ENCODE assay signal across 25 mouse cellular contexts in genomic region chr7:91916809-91917208, GRCm38 (mm10).
DNase-seq lines count a peak whose midpoint lies in the region; TF ChIP-seq lines count a peak whose summit lies in the region.
"Had no signal": no experiment of that assay in that cellular context is flagged by ENCODE, and none has a peak within 500 bp of the region (broad histone marks: within the 10 kb centered on the region; RNA-seq: fewer than 3 reads in every experiment).

No protein-coding gene starts in this region.

- no peak for TF ChIP-seq CTCF in C2C12 (IDR thresholded peaks at IDR 0.05; ENCODE audit: control insufficient read depth, insufficient read depth, insufficient read length)

- H3K79me2 ChIP-seq in C2C12 (ENCODE audit: control insufficient read depth, insufficient read depth), result no peaks in the 10 kb centered on the region

- no peak overlapping the region for H3ac ChIP-seq in C2C12 (ENCODE audit: control insufficient read depth, insufficient read length, low read depth)

- no peaks in the 10 kb centered on the region for H3K79me3 ChIP-seq in C2C12 (ENCODE audit: low read depth)

- no peaks in the 10 kb centered on the region for H3K4me1 ChIP-seq in embryonic facial prominence, embryonic 10.5 days
- H3K4me1 ChIP-seq: embryonic facial prominence, embryonic 12.5 days; embryonic facial prominence, embryonic 15.5 days; heart, embryonic 12.5 days; heart, embryonic 15.5 days; hindbrain, embryonic 10.5 days; intestine, embryonic 15.5 days had no signal

- WGBS in embryonic facial prominence, embryonic 10.5 days, result 86% methylated on average over 3 of the region's 3 CpGs

- H3K36me3 ChIP-seq in C2C12 (ENCODE audit: control insufficient read depth, insufficient read depth), result no peaks in the 10 kb centered on the region
- H3K36me3 ChIP-seq in embryonic facial prominence, embryonic 10.5 days (replicated peaks), result no peaks in the 10 kb centered on the region
- H3K36me3 ChIP-seq: embryonic facial prominence, embryonic 12.5 days; embryonic facial prominence, embryonic 15.5 days; heart, embryonic 12.5 days; heart, embryonic 15.5 days; hindbrain, embryonic 10.5 days; hindbrain, embryonic 13.5 days; intestine, embryonic 15.5 days had no signal

- H3K27me3 ChIP-seq in C2C12 (ENCODE audit: control insufficient read depth, insufficient read depth, insufficient read length), result no peaks in the 10 kb centered on the region
- no peaks in the 10 kb centered on the region for H3K27me3 ChIP-seq in embryonic facial prominence, embryonic 10.5 days (replicated peaks; ENCODE audit: low read depth, poor library complexity, severe bottlenecking)
- H3K27me3 ChIP-seq: embryonic facial prominence, embryonic 12.5 days; embryonic facial prominence, embryonic 15.5 days; heart, embryonic 12.5 days; heart, embryonic 15.5 days; hindbrain, embryonic 13.5 days; intestine, embryonic 15.5 days had no signal

- no peaks in the 10 kb centered on the region for H3K9me3 ChIP-seq in embryonic facial prominence, embryonic 10.5 days
- H3K9me3 ChIP-seq: embryonic facial prominence, embryonic 12.5 days; embryonic facial prominence, embryonic 15.5 days; heart, embryonic 12.5 days; heart, embryonic 15.5 days; hindbrain, embryonic 10.5 days; hindbrain, embryonic 13.5 days; intestine, embryonic 15.5 days had no signal

- no peak overlapping the region for H3K4me3 ChIP-seq in C2C12 (ENCODE audit: insufficient read depth, poor library complexity, severe bottlenecking)
- H3K4me3 ChIP-seq in embryonic facial prominence, embryonic 10.5 days, result no peak overlapping the region
- H3K4me3 ChIP-seq: embryonic facial prominence, embryonic 12.5 days; embryonic facial prominence, embryonic 15.5 days; gastrocnemius, adult 2 months; heart, embryonic 12.5 days; heart, embryonic 15.5 days; hindbrain, embryonic 10.5 days; hindbrain, embryonic 13.5 days; intestine, embryonic 15.5 days had no signal

- no peak overlapping the region for H3K27ac ChIP-seq in embryonic facial prominence, embryonic 10.5 days (replicated peaks)
- H3K27ac ChIP-seq: embryonic facial prominence, embryonic 12.5 days; embryonic facial prominence, embryonic 15.5 days; gastrocnemius, adult 2 months; heart, embryonic 15.5 days; hindbrain, embryonic 10.5 days; hindbrain, embryonic 13.5 days; intestine, embryonic 15.5 days had no signal

- DNase-seq in adrenal gland, postnatal 14 days, result peak; percentile 5
- DNase-seq in adrenal gland, adult 18-20 months (ENCODE audit: low spot score in 2 of 2), result no peak
- DNase-seq in 3T3-L1 (ENCODE audit: low read depth, low spot score) (peak; percentile 58), NIH3T3 (ENCODE audit: low read depth) (peak; percentile 3)
- DNase-seq in embryonic facial prominence, embryonic 10.5 days (ENCODE audit: low spot score), result no peak
- DNase-seq in urinary bladder, adult 2 months (ENCODE audit: low spot score), result no peak
- DNase-seq: cerebellum, adult 18-20 months; cerebellum, adult 9-10 months; cerebellum, postnatal 14 days; forebrain, postnatal 0 days; gastrocnemius, adult 2 months; gastrocnemius, postnatal 25 days; heart, adult 18-20 months; heart, postnatal 10 days; heart, postnatal 36 days; kidney, adult 11 months; kidney, adult 8-10 months had no signal

TF ChIP-seq in C2C12, 6 proteins besides CTCF, POLR2A, EP300 and RAD21:
- TF ChIP-seq MYOG (IDR thresholded peaks at IDR 0.05; ENCODE audit: control insufficient read depth, extremely low read depth, insufficient read length) (no peak), FOSL1 (IDR thresholded peaks at IDR 0.05; ENCODE audit: insufficient read depth, low read length, poor library complexity, severe bottlenecking) (peak; percentile 53)

Comparison
In these comparisons a context has a peak if more than half of its experiments do, and no peak if none do; other contexts are left out.
1. DNase-seq: peak in adrenal gland, postnatal 14 days (single experiment), 3T3-L1 (single experiment) and NIH3T3 (single experiment); none in adrenal gland, adult 18-20 months (0 of 2), embryonic facial prominence, embryonic 10.5 days (single experiment) and urinary bladder, adult 2 months (single experiment).